Mouse (Mus musculus): ENCODE results near the gene Olfr814. TPM values are rescaled to one million over a fixed set of nuclear protein-coding genes. Genes with fewer than 3 reads are reported as not detected.

Olfr814 gene
- polyA plus RNA-seq, 1 experiment from 2014 or later: not detected

Other genes starting within 250 kb of the Olfr814 start
- gene Olfr799, start 242.4 kb downstream of the Olfr814 start, polyA plus RNA-seq (2014; fragmentation: Nextera tagmentation; extraction: Ambion mirVana): not detected in 2 replicates
- not detected in 2 replicates for gene Olfr800, start 222.2 kb downstream of the Olfr814 start, polyA plus RNA-seq (2014; fragmentation: Nextera tagmentation; extraction: Ambion mirVana)
- gene Olfr801, start 206.0 kb downstream of the Olfr814 start, polyA plus RNA-seq (2014; fragmentation: Nextera tagmentation; extraction: Ambion mirVana): not detected in 2 replicates
- gene Olfr802, start 191.7 kb downstream of the Olfr814 start, polyA plus RNA-seq (2014; fragmentation: Nextera tagmentation; extraction: Ambion mirVana): 0.04 TPM in 1 of 2 replicates, not detected in the other
- not detected in 2 replicates for gene Olfr803, start 185.6 kb downstream of the Olfr814 start, polyA plus RNA-seq (2014; fragmentation: Nextera tagmentation; extraction: Ambion mirVana)
- not detected in 2 replicates for gene Olfr804, start 176.6 kb downstream of the Olfr814 start, polyA plus RNA-seq (2014; fragmentation: Nextera tagmentation; extraction: Ambion mirVana)
- gene Olfr805, start 150.5 kb downstream of the Olfr814 start, polyA plus RNA-seq (2014; fragmentation: Nextera tagmentation; extraction: Ambion mirVana): not detected in 2 replicates
- gene Olfr806, start 137.9 kb downstream of the Olfr814 start, polyA plus RNA-seq (2014; fragmentation: Nextera tagmentation; extraction: Ambion mirVana): not detected in 2 replicates
- not detected in 2 replicates for gene Olfr807, start 122.1 kb downstream of the Olfr814 start, polyA plus RNA-seq (2014; fragmentation: Nextera tagmentation; extraction: Ambion mirVana)
- gene Olfr808, start 114.4 kb downstream of the Olfr814 start, polyA plus RNA-seq (2014; fragmentation: Nextera tagmentation; extraction: Ambion mirVana): not detected in 2 replicates
- gene Olfr809, start 105.2 kb downstream of the Olfr814 start, polyA plus RNA-seq (2014; fragmentation: Nextera tagmentation; extraction: Ambion mirVana): not detected in 2 replicates
- not detected in 2 replicates for gene Olfr810, start 84.9 kb downstream of the Olfr814 start, polyA plus RNA-seq (2014; fragmentation: Nextera tagmentation; extraction: Ambion mirVana)
- gene Olfr811, start 75.5 kb downstream of the Olfr814 start, polyA plus RNA-seq (2014; fragmentation: Nextera tagmentation; extraction: Ambion mirVana): not detected in 2 replicates
- gene Olfr812, start 33.8 kb downstream of the Olfr814 start, polyA plus RNA-seq (2014; fragmentation: Nextera tagmentation; extraction: Ambion mirVana): not detected in 2 replicates
- not detected in 2 replicates for gene Olfr813, start 24.5 kb downstream of the Olfr814 start, polyA plus RNA-seq (2014; fragmentation: Nextera tagmentation; extraction: Ambion mirVana)
- not detected in 2 replicates for gene Olfr815, start 26.0 kb upstream of the Olfr814 start, polyA plus RNA-seq (2014; fragmentation: Nextera tagmentation; extraction: Ambion mirVana)
- not detected in 2 replicates for gene Olfr816, start 35.7 kb upstream of the Olfr814 start, polyA plus RNA-seq (2014; fragmentation: Nextera tagmentation; extraction: Ambion mirVana)
- not detected in 2 replicates for gene Olfr818, start 69.2 kb upstream of the Olfr814 start, polyA plus RNA-seq (2014; fragmentation: Nextera tagmentation; extraction: Ambion mirVana)
- gene Olfr819, start 87.4 kb upstream of the Olfr814 start, polyA plus RNA-seq (2014; fragmentation: Nextera tagmentation; extraction: Ambion mirVana): not detected in 2 replicates
- gene Olfr247, start 96.3 kb upstream of the Olfr814 start, polyA plus RNA-seq (2014; fragmentation: Nextera tagmentation; extraction: Ambion mirVana): not detected in 2 replicates
- not detected in 2 replicates for gene Gm10310, start 105.2 kb upstream of the Olfr814 start, polyA plus RNA-seq (2014; fragmentation: Nextera tagmentation; extraction: Ambion mirVana)
- not detected in 2 replicates for gene Olfr820, start 132.8 kb upstream of the Olfr814 start, polyA plus RNA-seq (2014; fragmentation: Nextera tagmentation; extraction: Ambion mirVana)
- not detected in 2 replicates for gene Olfr821, start 150.5 kb upstream of the Olfr814 start, polyA plus RNA-seq (2014; fragmentation: Nextera tagmentation; extraction: Ambion mirVana)
- not detected in 2 replicates for gene Olfr822, start 191.4 kb upstream of the Olfr814 start, polyA plus RNA-seq (2014; fragmentation: Nextera tagmentation; extraction: Ambion mirVana)
- gene Olfr823, start 235.5 kb upstream of the Olfr814 start, polyA plus RNA-seq (2014; fragmentation: Nextera tagmentation; extraction: Ambion mirVana): not detected in 2 replicates

Data from midbrain, embryonic 14.5 days (tissue).